Mouse (Mus musculus) colon, adult 2 months (tissue): ENCODE measurements around the gene Agr3. TPM values are rescaled to one million over a fixed set of nuclear protein-coding genes. Genes with fewer than 3 reads are reported as not detected.

Experiments used
- polyA plus RNA-seq: library from polyadenylated mRNA; depleted of rRNA; stranded (reverse); fragments of >200 nt; gene quantifications from 2 replicates; pipeline ENCODE4 v1.2.3, GENCODE M21; 2012; rRNA removed

Agr3 gene
- 0.35 and 0.53 TPM in 2 replicates for polyA plus RNA-seq

DNA sequence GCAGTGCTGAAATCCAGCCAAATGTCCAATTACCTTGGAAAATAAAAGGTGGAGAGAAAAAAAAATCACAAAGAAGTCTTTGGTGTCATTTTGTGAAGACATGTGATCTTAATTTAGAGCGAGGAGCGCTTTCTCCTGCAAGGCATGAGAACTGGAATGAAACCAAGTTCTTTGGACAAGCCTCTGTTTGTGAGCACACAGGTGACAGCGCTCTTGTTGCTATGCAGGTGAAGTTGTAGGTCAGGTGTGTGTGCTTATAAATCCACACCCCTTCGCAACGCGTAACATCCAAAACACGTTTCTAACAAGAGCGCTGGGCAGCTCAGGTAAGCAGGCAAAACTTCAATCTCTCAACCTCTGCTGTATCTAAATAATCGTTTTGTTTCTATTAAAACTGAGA is at the start of gene Agr3:
TSS of gene Agr3 (plus strand) at position 219 of the 400 bp plus-strand sequence.

DNA sequence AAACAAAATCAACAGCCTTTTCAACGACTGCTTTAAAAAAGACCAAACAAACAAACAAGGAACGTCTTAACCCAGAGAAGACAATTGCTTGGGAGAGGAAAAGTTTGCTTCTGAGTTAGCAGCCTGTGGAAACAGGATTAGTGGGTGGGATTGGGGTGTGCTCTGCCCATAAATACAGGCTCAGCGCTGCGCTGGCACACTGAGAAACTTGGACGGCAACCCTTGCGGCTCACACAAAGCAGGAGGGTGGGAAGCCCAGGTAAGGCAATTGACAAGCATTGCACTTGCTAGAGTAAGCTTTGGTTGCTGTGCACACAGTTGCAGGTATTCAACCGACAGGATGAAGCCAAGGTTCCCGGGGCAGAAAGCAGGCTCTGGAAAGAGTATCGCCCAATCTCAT is 67.3 kb downstream of the Agr3 start, which contains the start of gene Agr2:
TSS of gene Agr2 (plus strand) at position 197 of the 400 bp plus-strand sequence.

Other genes starting within 250 kb of the Agr3 start
- gene Agr2, start 67.3 kb downstream of the Agr3 start, polyA plus RNA-seq, result 912 and 1,273 TPM in 2 replicates
- gene Tspan13, start 116.9 kb downstream of the Agr3 start, polyA plus RNA-seq, result 872 and 1,024 TPM in 2 replicates
- 5.8 and 5.9 TPM in 2 replicates for gene Ankmy2, start 231.5 kb downstream of the Agr3 start, polyA plus RNA-seq
- gene Bzw2, start 232.5 kb downstream of the Agr3 start, polyA plus RNA-seq, result 8.2 and 10.6 TPM in 2 replicates